Mouse (Mus musculus) lung, postnatal 25 days (tissue): ENCODE measurements around the gene Tent4a.

Source experiments
- DNase-seq: peaks from one replicate; pipeline ENCODE4 v3.0.0; 2022; ENCODE audit warnings: low spot score

Tent4a gene

DNA sequence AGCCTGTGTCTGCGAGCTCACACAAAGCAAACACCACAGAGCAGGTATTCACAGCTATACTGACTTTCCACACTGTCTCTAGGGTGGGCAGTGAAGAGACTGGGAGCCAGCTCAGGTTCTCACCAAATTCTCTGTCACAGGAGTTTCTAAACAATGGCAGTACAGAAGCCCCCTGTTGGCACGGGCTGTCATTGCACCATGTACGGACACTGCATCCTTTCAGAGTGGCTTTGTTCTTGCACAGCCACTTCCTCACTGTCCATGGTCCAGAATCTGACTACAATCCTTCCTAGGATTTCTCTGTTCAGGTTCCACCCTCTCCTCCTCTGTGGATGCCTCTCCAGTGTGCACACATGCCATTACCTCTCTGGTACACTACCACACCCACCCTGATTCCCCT is 10.6 kb upstream of the Tent4a start:
- DNase-seq, result peak; percentile 44

DNA sequence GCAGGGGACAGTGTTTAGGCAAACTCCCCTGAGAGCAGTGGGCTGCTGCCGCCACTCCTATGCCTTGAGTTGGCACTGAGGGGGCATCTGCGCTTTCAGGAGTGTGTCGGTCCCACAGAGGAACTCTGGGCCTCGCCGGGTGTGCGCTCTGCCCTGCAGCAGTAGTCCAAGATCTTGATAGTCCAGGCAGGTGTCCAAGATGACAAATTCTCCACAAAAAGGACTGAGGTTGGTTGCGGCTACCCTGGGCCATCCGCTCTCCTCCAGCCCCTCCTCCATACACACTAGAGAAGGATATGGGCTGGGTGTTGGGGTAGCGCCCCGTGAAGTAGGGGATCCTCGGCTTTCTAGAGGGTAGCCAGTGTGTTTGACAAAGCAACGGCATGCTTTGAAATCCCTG is 9.2 kb upstream of the Tent4a start:
- no peak for DNase-seq

- DNase-seq, result no peak
Measured at GRCm38 (mm10) chr13:69542571-69543352, 8.3 kb upstream of the Tent4a start.

DNA sequence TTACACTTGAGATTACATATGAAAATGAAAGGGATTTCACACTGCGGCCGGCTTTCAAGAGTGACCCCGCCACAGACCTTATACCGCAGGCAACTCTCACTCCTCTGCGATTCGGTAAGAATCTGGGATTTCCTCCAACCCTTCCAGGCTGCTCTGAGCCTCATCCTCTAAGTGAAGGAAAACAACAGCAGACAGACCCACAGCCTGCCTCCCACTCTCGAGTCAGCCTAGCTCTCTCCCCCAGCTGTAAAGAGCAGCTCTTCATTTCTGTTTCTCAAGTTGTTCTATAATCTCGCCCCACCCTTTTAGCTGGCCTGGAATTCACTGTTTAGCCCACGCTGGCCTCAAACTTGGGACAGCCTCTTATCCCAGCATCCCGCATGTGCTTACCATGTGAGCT is 7.4 kb upstream of the Tent4a start:
- DNase-seq, result no peak

GRCm38 (mm10) chr13:69541209-69541608 is 6.8 kb upstream of the Tent4a start:
- no peak for DNase-seq

GRCm38 (mm10) chr13:69538327-69538726 is 3.9 kb upstream of the Tent4a start:
- DNase-seq, result peak; percentile 51

GRCm38 (mm10) chr13:69537366-69537765 is 2.9 kb upstream of the Tent4a start:
- no peak for DNase-seq

- no peak for DNase-seq
Measured at GRCm38 (mm10) chr13:69536021-69536420, 1.6 kb upstream of the Tent4a start.

DNA sequence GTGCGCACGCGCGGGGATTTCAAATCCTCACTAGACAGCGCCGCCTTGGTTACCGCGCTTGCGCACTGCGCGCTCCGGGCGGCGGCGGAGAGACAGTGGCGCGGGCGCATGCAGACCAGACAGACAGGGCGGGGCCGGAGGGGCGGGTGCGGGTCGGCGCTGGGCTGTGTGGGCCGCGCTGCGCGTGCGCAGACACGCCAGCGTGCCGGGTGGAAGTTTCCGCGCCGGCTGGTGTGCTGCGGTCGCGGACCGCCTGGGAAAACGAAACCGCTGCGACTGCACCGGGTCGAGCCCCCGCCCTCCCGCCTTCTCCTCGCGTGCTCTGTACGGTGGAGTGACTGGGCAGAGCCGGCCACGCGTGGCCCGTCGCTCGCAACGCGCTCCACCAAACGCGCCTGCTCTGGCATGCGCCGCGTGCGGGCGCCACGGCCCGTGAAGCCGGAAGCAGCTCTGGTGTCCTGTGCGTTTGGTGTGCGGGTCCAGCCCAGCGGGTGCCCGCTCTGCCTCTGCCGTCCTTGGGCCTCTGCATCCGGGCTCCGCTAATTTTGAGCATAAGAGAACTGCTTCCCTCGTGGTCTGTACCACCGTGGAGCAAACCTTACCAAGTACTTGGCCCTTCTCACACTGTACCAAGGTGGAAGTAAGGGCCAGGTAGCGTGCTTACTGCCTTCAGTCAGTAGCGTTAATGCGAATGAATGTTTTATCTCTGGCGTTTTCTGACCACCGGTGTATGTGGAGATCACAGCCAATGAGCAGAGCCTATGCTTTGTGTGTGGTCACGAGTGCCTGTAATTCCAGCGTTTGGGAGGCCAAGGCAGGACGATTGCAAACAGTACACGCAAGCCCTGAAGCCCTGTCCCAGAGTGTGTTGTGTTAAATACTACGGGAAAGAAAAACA is 486 bp upstream of the Tent4a start:
- DNase-seq, result peak; percentile 97

DNA sequence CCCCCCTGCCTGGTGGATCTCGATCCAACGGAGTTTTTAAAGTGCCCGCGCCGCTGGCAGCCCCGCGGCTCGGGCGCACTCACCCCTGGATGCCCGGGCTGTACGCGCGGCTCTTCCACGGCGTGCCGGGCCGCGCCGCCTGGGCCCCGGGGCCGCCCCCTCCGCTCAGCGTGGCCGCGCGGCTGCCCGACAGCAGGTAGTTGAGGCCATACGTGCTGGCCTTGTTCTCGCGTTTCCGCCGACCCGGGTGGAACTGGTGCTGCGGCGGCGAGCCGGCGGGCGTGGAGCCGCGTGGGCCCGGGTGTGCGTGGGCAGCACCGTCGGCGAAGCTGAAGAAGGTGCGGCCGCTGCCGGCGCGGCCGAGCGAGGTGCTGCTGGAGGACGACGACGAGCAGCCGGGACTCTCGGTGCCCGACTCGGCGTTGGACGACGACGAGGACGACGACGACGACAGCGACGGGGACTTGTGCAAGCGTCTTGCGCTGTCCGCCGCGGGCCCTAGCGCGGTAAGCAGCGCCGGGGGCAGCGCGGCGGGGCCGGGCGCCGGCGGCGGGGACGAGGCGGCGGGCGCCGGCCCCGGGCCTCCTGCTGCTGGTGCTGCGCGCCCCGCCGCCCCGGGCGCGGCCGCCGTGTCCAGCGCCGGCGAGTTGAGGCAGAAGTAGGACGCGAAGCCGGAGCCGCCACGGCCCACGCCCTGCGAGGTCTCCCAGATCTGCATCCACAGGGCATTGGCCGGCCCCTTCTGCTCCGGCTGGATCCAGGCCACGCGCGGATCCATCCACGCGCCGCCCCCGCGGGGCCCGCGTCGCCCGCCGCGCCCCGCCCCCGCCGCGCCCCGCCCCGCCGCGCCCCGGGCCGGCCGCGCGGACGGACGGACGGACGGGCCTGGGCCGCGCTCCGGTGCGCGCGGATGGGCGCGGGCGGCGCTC is 748 bp downstream of the Tent4a start, which contains the start of gene Nsun2:
Gene Nsun2, plus strand, starts transcription at position 342 of the 929 bp plus-strand sequence.
- peak; percentile 34 for DNase-seq

GRCm38 (mm10) chr13:69532893-69533404 is 1.5 kb downstream of the Tent4a start:
- no peak for DNase-seq

DNA sequence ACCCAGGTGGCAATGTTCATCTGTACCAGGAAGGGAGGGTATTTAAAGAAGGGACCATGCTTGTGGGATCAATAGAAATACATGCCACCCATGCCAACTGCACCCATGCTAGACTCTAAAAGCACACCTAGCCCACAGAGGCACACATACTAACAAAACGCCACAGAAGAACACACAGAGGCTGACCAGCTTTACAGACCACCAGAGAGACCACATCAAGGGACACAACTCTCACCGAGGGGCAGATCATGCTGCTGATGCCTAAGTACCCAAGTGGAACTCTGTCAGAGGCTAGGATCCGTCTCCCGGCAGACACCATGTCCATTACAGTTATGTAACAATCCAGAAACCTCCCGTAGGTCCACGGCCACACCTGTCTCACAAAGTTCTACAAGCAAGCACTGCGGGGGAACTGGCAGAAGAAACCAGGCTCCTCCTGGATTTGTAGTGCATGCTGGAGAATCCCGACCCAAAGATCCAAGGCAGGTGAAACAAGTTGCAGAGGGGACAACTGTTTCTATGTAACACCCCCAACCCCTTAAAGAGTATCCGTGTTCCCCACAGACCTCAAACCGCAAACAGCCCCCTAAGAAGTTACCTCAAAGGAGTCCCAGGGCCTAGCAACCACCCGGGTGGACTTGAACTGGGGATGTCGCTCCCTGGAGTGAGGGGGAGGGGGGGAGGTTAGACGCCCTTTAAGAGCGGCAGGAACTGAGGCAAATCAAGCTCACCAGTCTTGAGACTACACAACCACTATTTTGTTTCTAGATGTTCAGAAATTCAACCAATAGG is 2.1 kb downstream of the Tent4a start:
- no peak for DNase-seq

GRCm38 (mm10) chr13:69531431-69531830 is 3.0 kb downstream of the Tent4a start:
- no peak for DNase-seq

- no peak for DNase-seq
Measured at GRCm38 (mm10) chr13:69530951-69531350, 3.5 kb downstream of the Tent4a start.

- DNase-seq, result no peak
Measured at GRCm38 (mm10) chr13:69530156-69530555, 4.3 kb downstream of the Tent4a start.

DNA sequence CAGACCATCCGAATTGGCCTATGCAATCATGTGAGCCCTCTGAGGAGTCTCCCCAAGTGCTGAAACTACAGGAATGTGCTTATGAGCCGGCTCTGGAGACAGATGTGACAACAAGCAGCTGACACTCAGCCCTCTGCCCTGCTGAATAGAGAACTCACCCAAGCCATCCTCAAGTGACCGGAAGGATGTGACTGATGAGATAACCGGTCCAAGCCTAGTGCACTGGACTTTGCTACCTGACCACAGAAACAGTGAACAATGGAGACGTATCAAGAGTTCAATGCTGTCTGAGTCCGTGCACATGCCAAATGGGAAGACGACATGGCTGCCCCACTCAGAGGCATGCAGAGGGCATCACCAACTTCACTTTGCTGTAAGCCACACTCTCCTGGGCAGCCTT is 5.9 kb downstream of the Tent4a start:
- no peak for DNase-seq

DNA sequence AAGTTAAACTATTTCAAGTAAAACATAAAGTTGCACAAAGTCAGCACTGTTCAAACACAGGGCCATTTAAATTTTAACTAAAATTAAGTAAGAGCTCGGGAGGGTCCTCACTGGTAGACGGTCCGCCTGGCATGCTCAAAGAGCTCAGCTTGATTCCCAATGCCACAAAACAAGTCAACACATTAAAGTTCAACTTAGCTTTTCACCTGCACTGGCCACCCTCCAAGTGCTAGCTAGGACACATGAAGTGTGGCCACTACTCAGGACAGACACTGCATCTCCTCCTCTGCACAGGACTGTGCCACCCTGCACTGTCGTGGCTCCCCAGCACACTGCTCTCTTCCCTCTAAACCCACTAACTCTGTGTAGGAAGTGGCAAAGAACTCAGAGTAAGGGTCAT is 8.6 kb downstream of the Tent4a start:
- no peak for DNase-seq

GRCm38 (mm10) chr13:69524158-69524530 is 10.3 kb downstream of the Tent4a start:
- no peak for DNase-seq

GRCm38 (mm10) chr13:69523444-69524157 is 10.8 kb downstream of the Tent4a start:
- no peak for DNase-seq

GRCm38 (mm10) chr13:69522161-69522791 is 12.1 kb downstream of the Tent4a start:
- no peak for DNase-seq
